Mouse (Mus musculus) cerebellum, adult 8-10 months (tissue): Measurements from ENCODE around the gene Cdh11.
"Not testable (repeated sequence)": the region's sequence is repeated elsewhere in the genome, so short reads cannot be mapped to it uniquely, and the experiment has no call there.

Source experiments
- DNase-seq: peaks from one replicate; pipeline ENCODE4 v3.0.0; 2022

Gene Cdh11

GRCm38 (mm10) chr8:102705376-102705905, 80.0 kb downstream of the Cdh11 start:
- DNase-seq: no peak

- no peak for DNase-seq
These were observed 85.2 kb downstream of the Cdh11 start for GRCm38 (mm10) chr8:102700245-102700644.

GRCm38 (mm10) chr8:102698232-102698837, 87.1 kb downstream of the Cdh11 start:
- no peak for DNase-seq

- DNase-seq: no peak
These were observed 92.0 kb downstream of the Cdh11 start for GRCm38 (mm10) chr8:102693465-102693864.

- not testable (repeated sequence) for DNase-seq
These were observed 100.0 kb downstream of the Cdh11 start for GRCm38 (mm10) chr8:102685491-102685890.

GRCm38 (mm10) chr8:102685023-102685422, 100.4 kb downstream of the Cdh11 start:
- no peak for DNase-seq

- DNase-seq: no peak
These were observed 108.3 kb downstream of the Cdh11 start for GRCm38 (mm10) chr8:102677148-102677547.

GRCm38 (mm10) chr8:102664561-102664960, 120.9 kb downstream of the Cdh11 start:
- DNase-seq: not testable (repeated sequence)

- no peak for DNase-seq
These were observed 128.9 kb downstream of the Cdh11 start for GRCm38 (mm10) chr8:102656529-102656928.

GRCm38 (mm10) chr8:102651964-102652363, 133.5 kb downstream of the Cdh11 start:
- DNase-seq: no peak

GRCm38 (mm10) chr8:102627151-102627550, 158.3 kb downstream of the Cdh11 start:
- DNase-seq: no peak

- no peak for DNase-seq
These were observed 173.3 kb downstream of the Cdh11 start for GRCm38 (mm10) chr8:102612146-102612545.

- no peak for DNase-seq
These were observed 184.1 kb downstream of the Cdh11 start for GRCm38 (mm10) chr8:102601327-102601726.

- DNase-seq: no peak
These were observed 188.9 kb downstream of the Cdh11 start for GRCm38 (mm10) chr8:102596523-102596922.

- no peak for DNase-seq
These were observed 191.5 kb downstream of the Cdh11 start for GRCm38 (mm10) chr8:102593899-102594298.
